Mouse (Mus musculus) heart, embryonic 13.5 days (tissue): ENCODE results near the gene Rheb. TPM values are rescaled to one million over a fixed set of nuclear protein-coding genes. Genes with fewer than 3 reads are reported as not detected.

ENCODE experiments used
- polyA plus RNA-seq: library from polyadenylated mRNA; unstranded; fragments of >200 nt; fragmentation: Nextera tagmentation; extraction: Ambion mirVana; gene quantifications from 2 replicates; pipeline ENCODE4 v1.2.1, GENCODE M21; 2015

The Rheb gene
- polyA plus RNA-seq, 1 experiment from 2014 or later, result 235 TPM

Other genes starting within 250 kb of the Rheb start
- gene Smarcd3, start 218.2 kb downstream of the Rheb start, polyA plus RNA-seq, result 54.5 and 58.5 TPM in 2 replicates
- 24.7 and 25.2 TPM in 2 replicates for gene Nub1, start 157.1 kb downstream of the Rheb start, polyA plus RNA-seq
- gene Wdr86, start 111.9 kb downstream of the Rheb start, polyA plus RNA-seq, result 7.7 and 7.9 TPM in 2 replicates
- 1.9 and 3.0 TPM in 2 replicates for gene Crygn, start 84.6 kb downstream of the Rheb start, polyA plus RNA-seq